Mouse (Mus musculus) small intestine, adult 2 months (tissue): ENCODE measurements around the gene Gm14403.

Source experiments
- CTCF ChIP-seq: fragments of 200-500 bp; IDR thresholded peaks from 2 replicates; pipeline ENCODE4 v1.5.1; 2012; ENCODE audit warnings: low read depth, mild to moderate bottlenecking, control low read depth, inconsistent platforms, low read length, moderate library complexity, mixed read lengths; ENCODE audit not compliant: insufficient replicate concordance, insufficient read length; ENCODE audit errors: extremely low read depth
- POLR2A ChIP-seq: fragments of 200-500 bp; IDR thresholded peaks from 2 replicates; pipeline ENCODE4 v1.6.1; 2012; ENCODE audit warnings: low read depth, mild to moderate bottlenecking, control low read depth, inconsistent platforms, low read length, moderate library complexity

DNA sequence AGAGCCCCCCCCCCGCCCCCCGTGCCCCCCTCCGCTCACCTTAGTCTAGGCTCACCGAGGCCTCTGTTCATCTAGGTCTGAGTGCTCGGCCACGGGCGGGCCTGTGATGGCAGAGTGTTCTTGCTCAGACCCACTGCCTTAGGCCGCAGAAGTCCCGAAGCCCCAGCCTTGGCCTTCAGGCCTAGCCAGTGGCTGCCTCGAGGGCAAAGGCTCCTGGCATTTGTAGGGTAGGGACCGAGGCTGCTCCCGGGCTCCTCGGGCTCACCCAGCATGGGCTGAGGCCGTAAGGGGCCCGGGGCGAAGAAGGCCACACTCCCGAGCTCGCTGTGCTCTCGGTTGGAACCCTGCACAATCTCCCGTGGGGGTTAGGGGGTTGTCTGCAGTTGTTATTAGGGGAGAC, 25.0 kb downstream of the Gm14403 start:
- TF ChIP-seq POLR2A (no peak), CTCF (no peak)
